Mouse (Mus musculus) urinary bladder, adult 2 months (tissue): Measurements from ENCODE around the gene Gm3047. TPM values are rescaled to one million over a fixed set of nuclear protein-coding genes. Genes with fewer than 3 reads are reported as not detected.
"Not testable (repeated sequence)": the region's sequence is repeated elsewhere in the genome, so short reads cannot be mapped to it uniquely, and the experiment has no call there.

Source experiments
- DNase-seq: peaks from one replicate; pipeline ENCODE4 v3.0.0; 2022; ENCODE audit warnings: low spot score
- polyA plus RNA-seq: library from polyadenylated mRNA; depleted of rRNA; stranded (reverse); fragments of >200 nt; gene quantifications from 2 replicates; pipeline ENCODE4 v1.2.3, GENCODE M21; 2012; rRNA removed

Gm3047 gene
- polyA plus RNA-seq = not detected in 2 replicates

DNA sequence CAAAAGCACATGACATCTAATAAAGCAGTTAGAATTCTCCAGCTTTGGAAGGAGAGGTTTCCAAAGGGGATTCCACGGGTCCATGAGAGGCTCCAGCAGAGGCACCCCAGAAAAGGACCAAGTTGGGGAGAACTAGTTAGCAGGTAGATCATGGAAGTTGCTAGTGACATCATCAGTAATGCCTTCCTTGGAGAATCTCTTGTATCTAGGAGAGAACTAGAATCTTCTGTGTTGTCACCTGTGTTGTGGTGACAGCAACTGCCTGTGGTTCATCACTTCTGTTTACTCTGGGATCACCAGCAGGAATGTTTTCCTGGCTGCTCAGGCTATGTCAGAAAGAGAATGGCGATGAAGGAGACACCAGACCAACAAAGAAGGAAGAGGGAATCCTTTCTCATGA, at the start of gene Gm3047:
TSS of gene Gm3047 (plus strand) at position 301 of the 400 bp plus-strand sequence.
- not testable (repeated sequence) for DNase-seq

Other genes starting within 250 kb of the Gm3047 start
- gene Gm3149, start 238.1 kb upstream of the Gm3047 start, polyA plus RNA-seq = not detected in 2 replicates
- 0.04 TPM in 1 of 2 replicates, not detected in the other for gene 2610042L04Rik, start 220.6 kb upstream of the Gm3047 start, polyA plus RNA-seq
- not detected in 2 replicates for gene Gm3159, start 157.9 kb upstream of the Gm3047 start, polyA plus RNA-seq
- 0.04 and 0.08 TPM in 2 replicates for gene Gm3164, start 140.0 kb upstream of the Gm3047 start, polyA plus RNA-seq
- 1.3 TPM in 1 of 2 replicates, not detected in the other for gene Gm3173, start 124.4 kb upstream of the Gm3047 start, polyA plus RNA-seq
- gene Gm3182, start 73.7 kb upstream of the Gm3047 start, polyA plus RNA-seq = not detected in 2 replicates
- 0.08 TPM in 1 of 2 replicates, not detected in the other for gene Gm8159, start 76.9 kb downstream of the Gm3047 start, polyA plus RNA-seq
- 0.12 and 0.15 TPM in 2 replicates for gene Gm3239, start 108.8 kb downstream of the Gm3047 start, polyA plus RNA-seq
- gene Gm7876, start 153.8 kb downstream of the Gm3047 start, polyA plus RNA-seq = not detected in 2 replicates
- 0.03 TPM in 1 of 2 replicates, not detected in the other for gene Gm3252, start 171.4 kb downstream of the Gm3047 start, polyA plus RNA-seq
- not detected in 2 replicates for gene Gm9602, start 220.9 kb downstream of the Gm3047 start, polyA plus RNA-seq